Mouse (Mus musculus): Measurements from ENCODE around the gene P2ry2.
A peak's percentile ranks its signal among the peaks of the same experiment; 100 is the strongest.

P2ry2 gene

GRCm38 (mm10) chr7:100984452-100985395, 27.9 kb downstream of the P2ry2 start:
- DNase-seq = peak; percentile 71

GRCm38 (mm10) chr7:100979175-100979574, 33.5 kb downstream of the P2ry2 start:
- peak; percentile 42 for DNase-seq

- DNase-seq = no peak
These were observed 34.5 kb downstream of the P2ry2 start for GRCm38 (mm10) chr7:100978171-100978570.

GRCm38 (mm10) chr7:100974135-100974903, 38.3 kb downstream of the P2ry2 start, which contains the start of gene P2ry6:
Gene P2ry6, minus strand, starts transcription at chr7:100974649.
- no peak for DNase-seq

- DNase-seq = no peak
These were observed 39.8 kb downstream of the P2ry2 start for GRCm38 (mm10) chr7:100972875-100973274.

- no peak for DNase-seq
These were observed 43.6 kb downstream of the P2ry2 start for GRCm38 (mm10) chr7:100968874-100969659.

- DNase-seq = no peak
These were observed 44.3 kb downstream of the P2ry2 start for GRCm38 (mm10) chr7:100968376-100968775.

GRCm38 (mm10) chr7:100967850-100968249, 44.8 kb downstream of the P2ry2 start:
- no peak for DNase-seq

GRCm38 (mm10) chr7:100966014-100966413, 46.7 kb downstream of the P2ry2 start:
- DNase-seq = no peak

GRCm38 (mm10) chr7:100965079-100965478, 47.6 kb downstream of the P2ry2 start:
- DNase-seq = no peak

GRCm38 (mm10) chr7:100964242-100964641, 48.4 kb downstream of the P2ry2 start:
- DNase-seq = no peak

- DNase-seq = no peak
These were observed 49.3 kb downstream of the P2ry2 start for GRCm38 (mm10) chr7:100963381-100963780.

- DNase-seq = no peak
These were observed 51.5 kb downstream of the P2ry2 start for GRCm38 (mm10) chr7:100961146-100961545.

- DNase-seq = no peak
These were observed 52.2 kb downstream of the P2ry2 start for GRCm38 (mm10) chr7:100960462-100960861.

- DNase-seq = peak; percentile 41
These were observed 54.2 kb downstream of the P2ry2 start for GRCm38 (mm10) chr7:100958426-100958825.

GRCm38 (mm10) chr7:100952686-100953085, 60.0 kb downstream of the P2ry2 start:
- no peak for DNase-seq

GRCm38 (mm10) chr7:100951903-100952302, 60.8 kb downstream of the P2ry2 start:
- no peak for DNase-seq

GRCm38 (mm10) chr7:100950481-100951010, 62.1 kb downstream of the P2ry2 start:
- DNase-seq = peak; percentile 52

GRCm38 (mm10) chr7:100950031-100950430, 62.6 kb downstream of the P2ry2 start:
- no peak for DNase-seq

All from liver (tissue).